Mouse (Mus musculus): ENCODE measurements around the gene Zscan2.

Zscan2 gene

GRCm38 (mm10) chr7:80919647-80920008 is 58.9 kb downstream of the Zscan2 start:
- no peak for DNase-seq (ENCODE audit: low read depth, low spot score)

- DNase-seq (ENCODE audit: low read depth, low spot score): no peak
Measured at GRCm38 (mm10) chr7:80923165-80923564, 62.4 kb downstream of the Zscan2 start.
